Mouse (Mus musculus) left cerebral cortex, postnatal 10 days (tissue): ENCODE measurements around the gene Krtap5-1. TPM values are rescaled to one million over a fixed set of nuclear protein-coding genes. Genes with fewer than 3 reads are reported as not detected.
"Not testable (repeated sequence)": the region's sequence is repeated elsewhere in the genome, so short reads cannot be mapped to it uniquely, and the experiment has no call there.

Experiments
- DNase-seq, 2 experiments: peaks; one replicate each; pipeline ENCODE4 v3.0.0; 2021 to 2022; ENCODE audit warnings: low spot score in 2 of 2, mixed read lengths in 1 of 2; ENCODE audit errors: extremely low spot score in 1 of 2
- intact Hi-C: fragments of 180-260 bp; cut with DNase I; formaldehyde crosslinking; loops from one replicate; pipeline ENCODE4 v1.15.1; 2025
- total RNA-seq, 2 experiments: library from RNA; stranded (reverse); gene quantifications; 2 replicates each; pipeline ENCODE4 v1.2.3; 2021

The Krtap5-1 gene
- not detected for total RNA-seq

DNA sequence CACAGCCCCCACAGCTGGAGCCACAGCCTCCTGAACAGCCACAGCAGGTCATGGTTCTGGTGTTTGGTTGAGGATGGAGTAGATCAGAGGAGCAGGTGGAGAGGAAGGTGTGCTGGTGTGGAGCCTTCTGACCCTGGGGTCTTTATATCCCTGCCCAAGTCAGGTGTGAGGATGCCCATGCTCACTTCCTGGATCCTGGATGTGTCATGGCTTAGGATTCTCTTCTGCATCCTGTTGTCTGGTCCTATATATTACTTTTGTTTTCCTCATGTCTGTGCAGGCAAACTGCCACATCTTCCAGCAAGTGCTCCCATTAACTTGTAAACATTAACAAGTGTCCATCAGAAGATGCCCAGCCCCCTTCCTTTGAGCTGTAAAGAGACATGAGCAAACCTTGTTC lies at the start of gene Krtap5-1:
Gene Krtap5-1, minus strand, starts transcription at position 101 of the 400 bp plus-strand sequence.
- DNase-seq, intact Hi-C loops: not testable (repeated sequence)

DNA sequence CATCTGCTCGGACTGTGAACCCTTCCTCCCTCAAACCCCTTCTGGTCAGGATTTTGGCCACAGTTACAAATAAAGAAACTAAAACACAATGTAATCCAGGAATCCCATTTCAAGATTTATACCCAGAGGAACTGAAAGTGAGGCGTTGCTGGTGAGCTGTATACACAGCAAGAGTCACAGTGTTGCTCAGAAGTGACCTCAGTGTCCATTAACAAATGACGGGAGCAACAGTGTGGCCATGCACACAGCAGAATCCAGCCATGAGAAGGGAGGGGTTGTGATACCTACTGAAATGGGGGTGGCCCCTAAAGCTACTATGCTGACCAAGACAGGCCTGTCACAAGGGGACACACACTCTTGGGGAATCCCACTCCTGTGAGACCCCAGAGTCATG lies 45.3 kb upstream of the Krtap5-1 start:
- DNase-seq = no peak
- intact Hi-C loops = no loop called here

DNA sequence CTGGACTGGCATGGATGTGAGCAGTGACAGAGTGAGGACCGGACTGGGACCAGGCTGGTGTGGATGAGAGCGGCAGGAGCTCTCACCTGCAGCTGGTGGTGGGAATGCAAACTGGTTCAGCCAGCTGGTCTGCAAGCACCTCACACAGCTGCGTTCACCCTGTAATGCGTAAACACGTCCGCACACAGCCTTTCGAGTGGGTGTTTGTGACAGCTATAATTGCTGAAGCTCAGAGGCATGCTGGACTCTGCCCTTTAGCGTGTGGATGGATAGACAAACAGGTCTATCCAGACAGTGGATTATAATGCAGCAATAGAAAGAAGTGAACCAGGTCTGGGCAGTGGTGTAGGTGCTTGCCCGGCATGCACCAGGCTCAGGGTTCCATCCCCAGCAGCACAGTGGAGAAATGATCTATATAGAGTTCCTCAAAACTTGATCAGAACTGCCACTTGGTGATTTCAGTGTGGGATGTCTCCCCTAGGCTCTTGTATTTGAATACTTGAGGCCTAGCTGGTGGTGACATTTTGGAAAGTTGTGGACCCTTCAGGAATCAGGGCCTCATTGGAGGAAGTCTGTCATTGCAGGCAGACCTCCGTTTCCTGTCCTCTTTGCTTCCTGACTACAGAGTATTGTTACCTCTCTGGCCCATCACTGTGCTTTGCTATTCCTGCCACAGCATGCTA lies 44.8 kb upstream of the Krtap5-1 start:
- intact Hi-C loops = no loop called here
- DNase-seq = no peak

DNA sequence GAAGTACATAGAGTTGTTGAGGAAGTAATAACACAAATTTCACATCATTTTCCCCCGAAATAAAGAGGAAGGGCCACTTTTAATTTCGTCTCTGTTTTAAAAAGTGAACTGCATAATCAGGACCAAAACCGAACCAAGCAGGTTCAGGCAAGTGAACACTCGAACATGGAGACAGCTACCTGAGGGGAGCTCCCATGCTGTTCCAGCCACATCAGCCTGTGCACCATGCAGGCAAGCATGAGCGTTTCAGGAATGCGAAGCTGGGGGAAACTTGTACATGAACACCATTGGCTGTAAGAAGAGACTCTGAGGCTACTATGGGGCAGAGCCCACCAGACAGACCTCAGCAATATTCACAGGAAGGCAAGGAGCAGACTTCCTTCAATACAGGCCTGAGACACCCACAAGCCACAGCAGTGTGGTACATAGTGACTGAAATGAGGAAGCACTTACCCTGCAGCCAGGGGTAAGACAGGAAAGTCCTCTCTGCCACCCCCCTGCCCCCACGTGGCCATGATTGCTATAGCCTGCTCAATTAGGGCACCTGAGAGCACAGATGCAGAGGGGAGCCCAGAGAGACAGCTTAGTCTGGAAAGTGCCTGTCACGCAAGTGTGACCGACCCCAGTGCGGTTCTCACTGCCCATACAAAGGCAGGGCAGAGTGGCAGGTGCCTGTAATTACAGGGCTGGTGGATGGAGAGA lies 43.5 kb upstream of the Krtap5-1 start:
- intact Hi-C loops = no loop called here
- DNase-seq = peak in 1 of 2 experiments; percentile 54

DNA sequence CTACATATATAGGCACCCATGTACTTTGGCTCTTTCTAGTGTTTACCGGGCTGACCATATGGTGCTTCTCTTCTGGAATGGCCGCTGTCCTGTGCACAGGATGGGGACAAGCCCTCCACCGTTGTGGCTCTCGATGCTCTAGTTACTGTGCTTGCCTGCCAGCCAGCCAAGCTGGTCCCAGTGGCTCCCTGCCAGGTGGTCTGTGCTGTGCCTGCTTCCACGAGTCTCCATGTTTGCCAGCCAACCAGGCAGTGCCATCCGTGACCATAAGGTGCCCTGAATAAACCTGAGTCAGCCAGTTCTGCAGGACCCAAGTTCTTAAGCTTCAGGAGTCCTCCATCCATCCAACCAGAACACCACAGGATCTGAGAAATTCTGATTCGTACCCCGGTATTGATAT lies 38.2 kb upstream of the Krtap5-1 start:
- intact Hi-C loops = loop anchor here (2.0 kb wide), 1 partner anchor 100 kb away; the partner anchor contains the start of gene Syt8
- DNase-seq = peak in 1 of 2 experiments; percentile 63

DNA sequence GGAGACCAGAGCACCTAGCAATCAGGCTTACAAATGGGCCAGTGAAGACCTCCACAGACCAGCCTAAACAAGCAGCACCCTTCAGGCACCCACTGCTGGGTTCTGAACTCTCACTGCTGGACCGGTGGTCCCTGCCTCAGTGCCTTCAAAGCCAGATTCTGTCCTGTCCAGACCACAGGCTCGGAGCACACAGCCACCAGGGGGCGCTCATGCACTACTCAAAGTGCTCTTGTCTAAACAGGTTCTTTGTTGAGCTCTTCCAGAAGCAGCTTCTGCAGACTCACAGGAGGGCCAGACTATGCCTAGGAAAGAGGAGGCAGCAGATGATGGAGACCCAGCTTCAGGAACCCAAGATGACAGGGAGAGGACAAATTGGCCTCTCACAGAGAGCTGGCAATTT lies 37.3 kb upstream of the Krtap5-1 start:
- intact Hi-C loops = loop anchor here (1.0 to 5.0 kb wide), 3 partner anchors 101 to 343 kb away; partner anchors contain the start of gene Syt8
- peak; percentile 85 to 90 for DNase-seq

DNA sequence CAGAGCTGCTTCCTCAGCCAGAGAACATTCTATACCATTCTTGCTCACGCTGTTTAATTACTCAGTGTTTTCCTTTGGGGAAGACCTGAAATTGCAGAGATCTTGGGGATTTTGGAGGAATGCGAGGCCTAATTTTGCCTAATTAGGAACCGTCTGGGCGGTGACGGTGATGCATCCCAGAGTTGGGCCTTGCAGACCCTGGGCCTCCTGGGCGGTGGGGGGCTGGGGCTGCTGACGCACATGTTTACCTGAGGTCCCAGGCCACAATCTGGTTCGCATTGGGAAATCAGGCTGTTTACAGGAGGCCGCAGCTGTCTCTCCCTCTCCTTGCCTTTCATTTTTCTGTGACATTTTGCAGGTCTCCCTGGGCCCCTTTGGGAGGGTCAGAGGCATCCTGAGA lies 35.8 kb upstream of the Krtap5-1 start:
- DNase-seq = not testable (repeated sequence)
- intact Hi-C loops = loop anchor here (5.0 kb wide), 1 partner anchor 345 kb away; no protein-coding TSS in a partner anchor

DNA sequence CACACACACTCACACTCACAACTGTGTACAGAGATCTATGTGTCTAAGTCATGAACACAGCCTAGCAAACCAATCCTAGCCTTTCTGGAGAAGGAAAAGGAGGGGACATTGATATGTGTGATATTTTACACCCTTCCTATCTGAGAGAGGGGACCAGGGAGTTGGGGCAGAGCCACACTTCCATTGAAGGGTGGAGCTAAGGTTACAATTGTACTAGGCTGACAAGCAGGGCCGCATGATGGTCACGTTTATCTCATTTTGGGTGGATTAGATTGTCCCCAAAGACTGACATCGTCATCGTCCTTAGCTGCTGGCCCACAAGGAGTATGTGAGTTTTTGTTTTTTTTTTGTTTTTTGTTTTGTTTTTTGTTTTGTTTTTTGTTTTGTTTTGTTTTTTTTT lies 34.4 kb upstream of the Krtap5-1 start:
- intact Hi-C loops = loop anchor here (5.0 kb wide), 1 partner anchor 346 kb away; no protein-coding TSS in a partner anchor

DNA sequence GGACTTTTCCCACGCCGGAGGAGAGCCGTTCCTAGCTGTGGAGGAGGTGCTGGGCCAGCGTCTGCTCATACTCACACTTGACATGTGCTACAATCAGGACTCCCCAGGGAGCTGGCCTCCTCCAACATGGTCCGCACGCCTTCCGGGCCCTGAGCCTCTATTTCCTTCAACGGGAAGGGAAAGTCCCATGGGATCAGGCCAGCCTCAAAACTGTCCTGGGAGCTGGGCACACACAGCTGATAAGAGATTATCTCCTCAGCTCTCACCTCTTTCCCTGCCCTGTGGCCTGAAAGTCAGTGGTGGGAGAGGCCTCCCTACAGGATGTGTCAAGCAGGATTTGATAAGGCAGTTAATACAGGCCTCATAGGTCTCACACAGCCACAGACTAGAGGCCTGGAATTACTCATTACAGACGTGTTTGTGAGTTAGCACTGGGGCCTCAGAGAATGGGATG lies 33.4 kb upstream of the Krtap5-1 start:
- intact Hi-C loops = loop anchor here (5.0 kb wide), 1 partner anchor 347 kb away; no protein-coding TSS in a partner anchor
- DNase-seq = peak in 1 of 2 experiments; percentile 73

More for the DNA sequence above, 34.4 kb upstream of the Krtap5-1 start:
- no peak for DNase-seq

DNA sequence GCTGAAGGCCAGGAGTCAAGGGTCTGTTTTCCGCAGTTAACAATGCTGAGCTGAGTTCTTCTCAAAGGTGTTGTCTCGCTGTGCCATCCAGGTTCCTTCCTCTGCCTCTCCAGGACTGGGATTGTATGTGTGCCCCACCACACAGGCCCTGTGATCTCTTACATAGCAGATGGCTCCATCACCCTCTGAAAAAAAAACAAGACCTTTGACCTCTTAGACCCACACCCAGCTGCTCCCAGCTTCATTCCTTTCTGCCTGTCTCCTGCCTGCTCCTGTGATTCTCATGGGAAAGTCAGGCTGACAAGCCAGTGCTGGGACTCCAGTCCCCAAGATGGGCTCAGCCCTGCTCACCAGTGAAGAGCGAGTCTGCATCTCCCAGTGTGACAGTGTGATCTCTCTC lies 31.6 kb upstream of the Krtap5-1 start:
- intact Hi-C loops = no loop called here
- no peak for DNase-seq

DNA sequence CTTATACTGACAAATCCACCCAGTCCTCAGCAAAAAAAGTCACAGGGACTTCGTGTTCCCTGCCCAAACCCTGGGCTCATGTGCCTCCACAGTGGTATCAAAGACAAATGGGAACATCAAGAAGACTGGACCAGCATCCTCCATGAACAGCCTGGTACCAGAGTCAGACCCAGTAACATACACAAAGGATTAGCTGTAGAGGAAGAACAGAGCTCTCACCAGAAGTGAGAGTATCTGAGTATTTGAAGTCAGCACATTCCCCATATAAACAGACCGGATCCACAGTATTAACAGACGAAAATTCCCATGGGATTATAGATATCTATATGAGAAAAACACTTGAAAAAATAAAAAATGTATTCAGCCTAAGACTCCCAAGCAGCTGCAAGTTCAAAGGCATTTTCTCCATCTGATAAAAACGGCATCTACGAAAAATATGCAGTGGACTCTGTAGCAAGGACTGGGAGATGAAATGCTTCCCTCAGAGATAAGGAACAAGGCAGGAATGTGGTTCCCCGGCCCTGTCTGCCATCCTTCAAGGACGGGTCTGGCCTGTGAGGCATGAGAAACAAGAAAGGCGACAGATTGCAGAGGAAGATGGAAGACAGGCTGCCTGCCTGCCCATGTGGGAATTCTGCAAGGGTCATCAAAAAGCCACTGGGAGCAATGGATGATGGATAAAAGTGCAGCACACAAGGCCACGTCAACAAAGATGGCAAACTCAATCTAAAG lies 30.0 kb upstream of the Krtap5-1 start:
- DNase-seq = no peak
- intact Hi-C loops = no loop called here

DNA sequence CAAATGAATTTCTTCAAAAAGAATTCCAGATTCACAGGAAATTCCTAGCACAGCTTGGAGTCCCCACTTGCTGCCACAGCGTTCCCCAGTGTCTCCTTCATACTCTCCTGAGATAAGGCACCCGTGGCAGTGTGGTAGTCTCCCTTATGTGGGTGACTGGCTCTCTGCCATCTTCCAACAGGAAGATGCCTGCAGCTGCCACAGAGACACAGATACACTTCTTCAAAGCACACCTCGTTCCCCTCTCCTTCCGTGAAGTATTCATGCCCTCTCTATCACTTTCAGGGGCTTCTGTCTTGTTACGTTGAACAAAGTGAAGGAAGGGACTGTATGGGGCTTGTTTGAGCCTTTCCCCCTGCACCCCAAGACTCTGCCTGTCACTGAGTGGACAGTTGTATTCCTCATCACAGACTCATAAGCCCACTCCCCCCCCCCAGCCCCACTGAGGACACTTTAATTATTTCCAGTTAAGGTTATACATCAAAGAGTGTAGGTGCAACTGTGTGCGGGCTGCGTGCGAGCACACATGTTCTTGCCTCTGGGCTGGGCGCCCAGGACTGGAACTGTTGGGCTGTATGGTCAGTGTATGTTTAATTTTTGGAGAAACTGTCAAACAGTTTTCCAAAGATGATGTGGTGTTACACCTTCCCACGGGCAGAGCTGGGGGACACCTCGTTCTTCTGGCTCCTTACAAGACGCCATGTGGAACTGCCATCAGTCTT lies 26.6 kb upstream of the Krtap5-1 start:
- intact Hi-C loops = no loop called here

DNA sequence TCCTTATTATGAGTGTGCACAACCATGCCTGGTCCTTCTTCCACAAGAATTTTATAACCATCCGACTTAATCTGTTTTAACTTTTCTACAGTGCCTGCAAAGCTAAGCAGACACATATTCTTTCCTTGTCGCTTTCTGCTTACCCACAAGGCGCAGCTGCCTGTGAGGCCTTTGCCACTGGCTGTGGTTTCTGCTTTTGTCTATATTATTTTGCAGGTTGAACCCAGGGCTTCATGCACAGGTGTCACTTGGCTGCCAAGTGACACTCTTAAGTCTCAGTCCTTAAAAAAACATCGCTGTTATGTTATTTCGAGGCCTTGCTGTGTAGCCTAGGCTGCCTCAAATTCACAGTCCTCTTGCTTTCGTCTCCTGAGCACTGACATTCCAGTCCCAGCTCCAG lies 25.7 kb upstream of the Krtap5-1 start:
- intact Hi-C loops = no loop called here
- DNase-seq = no peak

More for the DNA sequence above, 26.6 kb upstream of the Krtap5-1 start:
- DNase-seq = no peak

DNA sequence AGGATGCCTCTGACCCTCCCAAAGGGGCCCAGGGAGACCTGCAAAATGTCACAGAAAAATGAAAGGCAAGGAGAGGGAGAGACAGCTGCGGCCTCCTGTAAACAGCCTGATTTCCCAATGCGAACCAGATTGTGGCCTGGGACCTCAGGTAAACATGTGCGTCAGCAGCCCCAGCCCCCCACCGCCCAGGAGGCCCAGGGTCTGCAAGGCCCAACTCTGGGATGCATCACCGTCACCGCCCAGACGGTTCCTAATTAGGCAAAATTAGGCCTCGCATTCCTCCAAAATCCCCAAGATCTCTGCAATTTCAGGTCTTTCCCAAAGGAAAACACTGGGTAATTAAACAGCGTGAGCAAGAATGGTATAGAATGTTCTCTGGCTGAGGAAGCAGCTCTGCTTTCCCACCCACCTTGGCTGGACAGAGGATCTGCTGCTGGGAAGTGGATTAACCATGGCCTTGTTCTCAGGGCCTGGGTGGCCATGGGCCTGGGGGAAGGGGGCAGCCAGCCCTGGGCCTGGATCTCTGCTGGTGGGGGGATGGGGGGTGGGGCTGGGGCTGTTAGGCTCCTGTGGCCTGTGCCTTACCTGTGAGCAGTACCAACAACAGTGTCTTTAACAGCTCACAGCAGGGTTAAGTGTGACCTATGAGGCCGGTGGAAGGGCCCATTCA lies 24.9 kb upstream of the Krtap5-1 start:
- DNase-seq, intact Hi-C loops: not testable (repeated sequence)

DNA sequence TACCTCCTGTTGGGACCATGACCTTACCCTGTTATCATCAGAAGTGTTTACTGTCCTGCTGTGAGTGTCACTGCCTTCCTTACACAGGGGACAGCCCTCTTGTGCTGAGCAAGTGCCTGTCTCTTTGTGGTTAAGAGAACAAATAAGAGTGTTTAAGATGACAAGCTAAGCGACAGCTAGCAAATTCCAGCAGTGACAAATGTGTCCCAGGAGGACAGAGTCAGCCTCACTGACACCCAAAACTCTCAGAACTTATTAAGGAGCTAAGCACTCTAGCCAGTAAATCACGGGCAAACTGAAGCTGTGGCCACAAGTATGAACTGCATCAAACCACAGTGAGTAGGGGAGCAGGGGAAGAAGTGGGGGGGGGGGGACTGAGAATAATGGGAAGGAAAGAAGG lies 24.0 kb upstream of the Krtap5-1 start:
- no peak for DNase-seq
- intact Hi-C loops = no loop called here

DNA sequence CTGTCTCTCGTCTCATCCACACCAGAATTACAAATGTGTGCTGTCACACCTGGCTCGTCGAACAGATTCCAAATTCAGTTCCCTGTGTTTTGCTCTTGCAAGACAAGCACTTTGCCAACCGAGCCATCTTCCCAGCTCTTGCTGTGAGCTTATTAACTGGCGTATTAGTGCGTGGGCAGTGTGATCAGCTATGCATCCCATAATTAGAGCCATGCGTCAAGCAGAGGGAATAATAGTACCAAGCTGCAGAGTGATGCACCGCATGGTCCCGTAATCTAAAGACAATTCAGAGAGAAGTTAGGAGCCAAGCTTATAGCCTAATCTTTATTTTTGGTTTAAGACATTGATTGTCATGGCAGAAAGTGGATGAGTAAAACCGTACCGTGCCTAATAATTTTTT lies 22.2 kb upstream of the Krtap5-1 start:
- intact Hi-C loops = loop anchor here (5.0 kb wide), 1 partner anchor 358 kb away; no protein-coding TSS in a partner anchor
- no peak for DNase-seq

DNA sequence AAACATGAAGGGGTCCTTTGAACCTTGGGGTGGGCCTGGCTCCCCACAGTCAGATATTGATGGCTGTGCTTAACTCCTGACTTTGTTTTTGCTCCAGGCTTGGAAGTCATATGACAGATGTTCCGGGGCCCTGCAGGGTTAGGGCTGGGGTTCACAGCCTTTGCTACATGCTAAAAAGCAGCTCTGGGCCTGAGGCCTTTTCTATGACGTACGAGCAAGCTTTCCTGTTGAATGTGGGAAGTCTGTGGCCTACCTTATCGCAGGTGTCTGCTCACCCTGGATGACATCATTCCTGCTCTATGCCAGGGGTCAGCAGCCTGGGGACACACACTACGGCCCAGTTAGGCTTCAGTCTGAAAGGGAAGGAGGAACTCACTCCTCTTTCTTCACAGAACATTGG lies 20.3 kb upstream of the Krtap5-1 start:
- intact Hi-C loops = loop anchor here (5.0 kb wide), 1 partner anchor 360 kb away; no protein-coding TSS in a partner anchor
- no peak for DNase-seq

DNA sequence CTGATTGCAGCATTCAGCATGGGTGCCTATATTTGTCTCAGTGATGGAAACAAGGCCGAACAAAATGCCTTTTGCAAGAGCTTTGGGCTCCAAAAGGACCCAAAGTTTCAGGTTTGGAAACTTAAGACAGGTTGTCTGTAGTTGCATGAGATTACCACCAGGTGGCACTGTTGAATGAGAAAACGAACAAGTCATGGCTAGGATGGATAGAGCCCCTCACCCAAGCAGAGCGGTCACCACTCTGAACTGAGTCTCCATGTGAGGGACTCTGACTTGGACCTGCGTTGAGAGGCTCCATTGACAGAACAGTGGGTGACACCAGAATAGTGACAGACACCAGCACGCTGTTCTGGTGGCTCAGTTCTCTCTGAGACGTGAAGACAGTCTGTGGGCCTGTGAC lies 19.6 kb upstream of the Krtap5-1 start:
- DNase-seq = peak in 1 of 2 experiments; percentile 23
- intact Hi-C loops = loop anchor here (5.0 kb wide), 1 partner anchor 361 kb away; no protein-coding TSS in a partner anchor
